Mouse (Mus musculus): ENCODE results near the gene Dab1.

Gene Dab1

GRCm38 (mm10) chr4:104760878-104761624 is 1141.9 kb downstream of the Dab1 start:
- DNase-seq (ENCODE audit: low read depth) = no peak

GRCm38 (mm10) chr4:104766065-104766464 is 1146.9 kb downstream of the Dab1 start, which contains the start of gene C8b:
Gene C8b (plus strand): TSS chr4:104766317.
- no peak for DNase-seq (ENCODE audit: low read depth)

GRCm38 (mm10) chr4:104768190-104768589 is 1149.0 kb downstream of the Dab1 start:
- no peak for DNase-seq (ENCODE audit: low read depth)

- no peak for DNase-seq (ENCODE audit: low read depth)
These were observed 1150.4 kb downstream of the Dab1 start for GRCm38 (mm10) chr4:104769602-104770001.

GRCm38 (mm10) chr4:104770331-104770730 is 1151.2 kb downstream of the Dab1 start:
- no peak for DNase-seq (ENCODE audit: low read depth)

- no peak for DNase-seq (ENCODE audit: low read depth)
These were observed 1156.4 kb downstream of the Dab1 start for GRCm38 (mm10) chr4:104775601-104776000.

GRCm38 (mm10) chr4:104779460-104779859 is 1160.3 kb downstream of the Dab1 start:
- DNase-seq (ENCODE audit: low read depth) = no peak

- DNase-seq (ENCODE audit: low read depth) = no peak
These were observed 1162.3 kb downstream of the Dab1 start for GRCm38 (mm10) chr4:104781441-104781840.

- no peak for DNase-seq (ENCODE audit: low read depth)
These were observed 1163.2 kb downstream of the Dab1 start for GRCm38 (mm10) chr4:104782346-104782745.

- no peak for DNase-seq (ENCODE audit: low read depth)
These were observed 1173.0 kb downstream of the Dab1 start for GRCm38 (mm10) chr4:104792111-104792510.
